Mouse (Mus musculus) layer of hippocampus, adult 9-10 months (tissue): ENCODE measurements around the gene Art3.

Source experiments
- DNase-seq: peaks from one replicate; pipeline ENCODE4 v3.0.0; 2022; ENCODE audit warnings: low spot score

Gene Art3

GRCm38 (mm10) chr5:92424126-92424525 is 92.5 kb downstream of the Art3 start:
- DNase-seq, result no peak

GRCm38 (mm10) chr5:92430723-92431122 is 99.1 kb downstream of the Art3 start:
- no peak for DNase-seq

GRCm38 (mm10) chr5:92431611-92432010 is 100.0 kb downstream of the Art3 start:
- no peak for DNase-seq

- DNase-seq, result no peak
These were observed 102.4 kb downstream of the Art3 start for GRCm38 (mm10) chr5:92434070-92434469.

GRCm38 (mm10) chr5:92434571-92434985 is 103.0 kb downstream of the Art3 start:
- DNase-seq, result no peak

- DNase-seq, result peak; percentile 92
These were observed 103.5 kb downstream of the Art3 start, which contains the start of gene Nup54 for GRCm38 (mm10) chr5:92435025-92435584. Gene Nup54 (minus strand): TSS chr5:92435219.

- no peak for DNase-seq
These were observed 106.9 kb downstream of the Art3 start for GRCm38 (mm10) chr5:92438540-92438939.

GRCm38 (mm10) chr5:92441494-92441893 is 109.9 kb downstream of the Art3 start:
- DNase-seq, result no peak

- DNase-seq, result no peak
These were observed 111.3 kb downstream of the Art3 start for GRCm38 (mm10) chr5:92442914-92443313.

- DNase-seq, result no peak
These were observed 113.4 kb downstream of the Art3 start for GRCm38 (mm10) chr5:92445016-92445415.

- DNase-seq, result no peak
These were observed 115.1 kb downstream of the Art3 start for GRCm38 (mm10) chr5:92446736-92447135.

- no peak for DNase-seq
These were observed 121.2 kb downstream of the Art3 start for GRCm38 (mm10) chr5:92452876-92453275.

GRCm38 (mm10) chr5:92457410-92457809 is 125.8 kb downstream of the Art3 start:
- DNase-seq, result no peak

GRCm38 (mm10) chr5:92458726-92459125 is 127.1 kb downstream of the Art3 start:
- no peak for DNase-seq

- DNase-seq, result peak; percentile 21
These were observed 129.7 kb downstream of the Art3 start for GRCm38 (mm10) chr5:92461321-92461720.
